Mouse (Mus musculus) lung, adult 2 months (tissue): ENCODE data around the gene Gnb3.

ENCODE experiments used
- CTCF ChIP-seq: fragments of 200-500 bp; IDR thresholded peaks from 2 replicates; pipeline ENCODE4 v1.5.1; 2011; ENCODE audit warnings: mild to moderate bottlenecking, low read length, control low read depth; ENCODE audit not compliant: insufficient read depth
- POLR2A ChIP-seq: fragments of 200-500 bp; IDR thresholded peaks from 2 replicates; pipeline ENCODE4 v1.6.1; 2011; ENCODE audit warnings: low read depth, mild to moderate bottlenecking, control low read depth, low read length, borderline replicate concordance; ENCODE audit errors: extremely low read depth

- TF ChIP-seq POLR2A (no peak), CTCF (no peak)
Observed at GRCm38 (mm10) chr6:124831649-124832048, 8.4 kb downstream of the Gnb3 start.
